Mouse (Mus musculus) Patski (cell line): ENCODE data around the gene Fam172a. TPM values are rescaled to one million over a fixed set of nuclear protein-coding genes. Genes with fewer than 3 reads are reported as not detected.

Source experiments
- ATAC-seq: fragments of 100-300 bp; one replicate; pipeline ENCODE4 v1.8.0; 2021
- CTCF ChIA-PET: fragments of 350-600 bp; sonication (Branson Sonifier 250); formaldehyde crosslinking; loops from one replicate; lab custom pipeline; 2022; ENCODE audit warnings: inconsistent platforms; lab: Charles Lee
- POLR2A ChIA-PET: fragments of 350-600 bp; sonication (Branson Sonifier 250); formaldehyde crosslinking; loops from one replicate; lab custom pipeline; 2022; ENCODE audit warnings: antibody characterized with exemption, inconsistent platforms; lab: Charles Lee
- DNase-seq: peaks from one replicate; pipeline ENCODE4 v3.0.0-alpha.2; 2011; ENCODE audit warnings: low read depth, low spot score
- H3K27me3 ChIP-seq: fragments of 371-371 bp; one replicate; pipeline ENCODE4 v1.5.1; 2021
- CTCF ChIP-seq: fragments of 100-300 bp; IDR thresholded peaks from one replicate; pipeline ENCODE4 v1.5.1; 2021
- in situ Hi-C: fragments of 300-500 bp; cut with MboI; formaldehyde crosslinking; loops from 3 replicates; pipeline ENCODE4 v1.11.1; 2018; ENCODE audit warnings: low pct_unique_long_range_greater_than_20kb, mixed read lengths
- polyA plus RNA-seq: library from polyadenylated mRNA; unstranded; gene quantifications from one replicate; pipeline ENCODE4 v1.2.3, GENCODE M21; 2021

The Fam172a gene
- polyA plus RNA-seq, 1 experiment from 2014 or later, result 18.5 TPM

DNA sequence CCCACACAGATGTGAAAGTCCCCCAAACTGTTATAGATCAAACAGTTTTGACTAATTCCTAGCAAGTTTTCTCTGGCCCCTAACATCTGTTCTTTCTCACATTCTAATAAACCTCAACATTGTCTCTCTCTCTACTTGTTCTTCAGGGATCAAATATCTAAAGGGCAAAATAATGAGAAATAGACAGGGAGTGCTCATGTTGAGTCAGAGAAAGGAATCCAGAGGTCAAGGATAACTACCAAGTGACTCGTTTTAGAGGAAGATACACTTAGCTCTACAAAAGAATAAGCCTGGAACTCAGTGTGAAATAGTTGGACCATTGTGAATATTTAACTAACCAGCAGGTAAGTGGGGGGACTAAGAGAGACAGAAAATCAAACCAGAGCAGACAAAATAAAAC lies 331.0 kb downstream of the Fam172a start:
- ChIA-PET POLR2A (no interaction called here), CTCF (no interaction called here)
- in situ Hi-C loops, result no loop called here
- ATAC-seq, result no peak
- TF ChIP-seq CTCF, result no peak
- no peak for DNase-seq
- no peaks in the 10 kb centered on the region for H3K27me3 ChIP-seq

DNA sequence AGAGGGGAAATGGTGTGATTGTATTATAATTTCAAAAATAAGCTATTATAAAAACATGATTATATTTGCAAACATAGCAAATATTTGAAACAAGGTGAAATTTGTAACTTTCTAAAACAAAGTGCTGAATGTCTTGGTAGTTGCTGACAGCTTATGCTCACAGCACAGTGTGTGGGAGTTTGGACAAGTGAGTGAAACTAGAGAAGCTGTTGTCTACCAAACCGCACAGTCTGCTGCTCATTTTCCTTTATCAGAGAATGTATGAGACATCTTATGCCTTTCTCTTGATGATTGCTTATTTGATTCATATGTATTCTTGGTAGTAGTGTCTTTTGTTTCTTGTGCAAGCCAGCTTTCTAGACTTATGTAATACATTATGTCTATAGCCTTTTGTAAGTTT lies 335.4 kb downstream of the Fam172a start:
- no peaks in the 10 kb centered on the region for H3K27me3 ChIP-seq
- ATAC-seq (no peak), DNase-seq (no peak)
- in situ Hi-C loops, result no loop called here
- CTCF ChIA-PET, result interaction anchor here (1.0 kb wide), 1 partner anchor 138 kb away, joined by 3 read pairs; no protein-coding TSS in a partner anchor
- POLR2A ChIA-PET, result interaction anchor here (0.5 kb wide), 1 partner anchor 672 kb away, joined by 3 read pairs; no protein-coding TSS in a partner anchor
- no peak for TF ChIP-seq CTCF

DNA sequence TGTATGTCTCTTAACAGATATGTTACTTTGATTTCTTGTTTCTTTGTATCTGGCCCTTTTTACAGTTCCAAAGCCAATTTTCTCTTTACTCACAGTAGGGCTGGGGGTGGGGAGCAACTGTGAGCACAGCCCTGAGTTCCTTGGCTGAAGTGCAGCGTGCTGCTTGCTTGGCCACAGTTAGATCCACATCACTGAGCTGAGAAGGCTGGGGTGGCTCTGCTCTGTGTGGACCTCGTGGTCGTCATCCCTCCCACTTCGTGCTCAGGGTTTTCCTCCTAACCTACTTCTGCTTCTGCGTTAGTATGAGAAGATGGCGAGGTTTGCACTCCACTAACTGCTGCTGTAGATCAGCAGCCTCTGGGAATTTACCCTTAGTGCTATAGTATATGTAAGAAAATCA lies 341.4 kb downstream of the Fam172a start:
- ChIA-PET CTCF (no interaction called here), POLR2A (no interaction called here)
- in situ Hi-C loops, result no loop called here
- ATAC-seq (peak; percentile 71), DNase-seq (no peak)
- no peaks in the 10 kb centered on the region for H3K27me3 ChIP-seq
- no peak for TF ChIP-seq CTCF

DNA sequence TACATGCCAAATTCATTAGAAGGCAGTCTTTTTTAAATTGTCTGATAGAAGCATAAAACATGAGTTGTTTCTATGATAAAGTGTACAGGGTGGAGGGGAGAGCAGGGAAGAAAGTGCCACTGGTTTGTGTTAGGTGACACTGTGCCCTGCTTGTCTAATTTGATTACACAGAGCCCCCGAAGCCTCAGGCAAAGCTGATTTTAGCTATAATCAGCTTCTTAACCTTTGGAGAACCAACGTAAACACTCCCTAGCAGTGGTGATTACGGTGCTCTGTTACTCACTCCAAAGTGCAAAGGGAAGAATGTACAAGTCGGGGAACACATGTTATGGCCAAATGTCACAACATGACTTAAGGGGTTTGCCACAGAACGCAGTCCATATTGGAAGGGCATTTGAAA lies 343.3 kb downstream of the Fam172a start:
- ATAC-seq, result no peak
- no peak for TF ChIP-seq CTCF
- no peak for DNase-seq
- ChIA-PET CTCF (interaction anchor here (1.8 kb wide), 1 partner anchor 62 kb away, joined by 4 read pairs; no protein-coding TSS in a partner anchor), POLR2A (no interaction called here)
- in situ Hi-C loops, result no loop called here
- no peaks in the 10 kb centered on the region for H3K27me3 ChIP-seq

DNA sequence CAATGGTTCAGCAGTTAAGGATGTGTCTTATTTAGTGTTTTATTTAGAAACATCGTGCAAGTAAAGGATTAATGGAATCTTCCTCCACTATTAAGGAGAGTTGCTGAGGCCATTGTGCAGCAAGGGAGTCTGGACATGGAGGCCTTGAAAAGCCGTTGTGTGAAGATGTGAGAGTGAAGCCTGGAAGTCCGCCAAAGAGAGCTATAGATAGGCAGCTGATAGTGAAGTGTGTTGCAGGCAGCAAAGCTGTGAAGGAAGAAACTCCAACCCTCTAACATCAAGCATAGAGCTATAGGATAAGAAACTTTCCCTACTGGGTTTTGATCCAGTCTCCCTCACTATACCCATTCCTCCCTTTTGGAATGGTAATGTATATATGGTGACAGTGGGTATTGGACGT lies 385.9 kb downstream of the Fam172a start:
- no peak for DNase-seq
- H3K27me3 ChIP-seq, result no peaks in the 10 kb centered on the region
- in situ Hi-C loops, result no loop called here
- POLR2A ChIA-PET, result no interaction called here
- no peak for TF ChIP-seq CTCF
- CTCF ChIA-PET, result interaction anchor here (0.9 kb wide), 1 partner anchor 11 kb away, joined by 5 read pairs; no protein-coding TSS in a partner anchor
- no peak for ATAC-seq

DNA sequence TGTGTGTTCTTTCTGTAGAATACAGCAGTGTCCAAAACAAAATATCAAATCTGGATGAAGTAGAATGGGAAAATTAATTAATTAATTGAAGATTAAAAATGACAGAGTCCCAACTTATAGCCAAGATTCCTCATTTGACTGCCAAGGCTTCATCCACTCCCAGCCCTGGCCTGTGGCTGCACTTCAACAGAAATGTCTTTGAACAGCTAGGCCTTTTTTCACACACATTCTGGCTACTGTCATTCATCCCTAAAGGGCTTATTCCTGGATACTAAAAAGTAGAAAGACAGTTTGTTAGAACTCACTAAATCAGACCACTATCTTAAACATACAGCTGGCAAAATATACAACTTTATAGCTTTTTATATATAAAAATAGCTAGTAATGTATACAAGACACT lies 388.9 kb downstream of the Fam172a start:
- CTCF ChIA-PET, result no interaction called here
- H3K27me3 ChIP-seq, result no peaks in the 10 kb centered on the region
- no peak for TF ChIP-seq CTCF
- POLR2A ChIA-PET, result no interaction called here
- in situ Hi-C loops, result no loop called here
- ATAC-seq, result no peak
- no peak for DNase-seq

DNA sequence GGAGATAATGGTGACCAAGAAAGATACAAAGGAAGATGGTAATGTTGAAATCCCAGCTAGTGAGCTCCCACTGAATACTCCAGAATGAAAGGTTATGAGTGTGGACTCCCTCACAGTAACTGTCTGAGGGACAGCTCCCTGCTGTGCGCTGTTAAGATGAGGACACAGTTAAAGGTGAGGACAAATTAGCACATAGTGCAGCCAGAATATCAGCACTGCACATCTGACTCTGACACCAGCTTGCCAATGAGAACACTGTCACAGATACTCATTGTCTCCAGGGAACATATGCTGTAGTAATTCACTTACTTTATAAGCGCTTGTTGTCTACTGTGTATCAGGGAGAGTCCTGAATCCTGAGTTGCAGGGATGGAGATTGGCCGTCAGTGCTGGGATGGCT lies 390.1 kb downstream of the Fam172a start:
- H3K27me3 ChIP-seq, result no peaks in the 10 kb centered on the region
- DNase-seq (no peak), ATAC-seq (no peak)
- ChIA-PET POLR2A (no interaction called here), CTCF (no interaction called here)
- TF ChIP-seq CTCF, result no peak
- in situ Hi-C loops, result no loop called here

DNA sequence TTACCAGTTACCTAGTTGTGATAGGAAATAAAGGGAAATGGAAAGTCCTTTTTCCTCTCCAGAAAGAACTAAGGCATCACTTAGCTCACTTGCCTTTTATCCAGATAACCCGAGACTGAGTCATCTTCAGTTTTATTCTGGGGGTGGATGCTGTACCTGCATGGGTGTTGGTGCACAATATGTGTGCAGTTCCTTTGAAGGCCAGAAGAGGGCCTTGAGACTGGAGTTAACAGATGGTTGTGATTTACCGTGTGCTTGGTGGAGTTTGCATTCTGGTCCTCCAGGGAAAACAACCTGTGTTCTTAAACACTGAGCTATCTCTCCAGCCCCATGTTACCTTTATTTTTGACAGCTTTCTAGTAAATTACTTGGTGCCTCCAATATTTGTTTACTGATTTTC lies 392.5 kb downstream of the Fam172a start:
- DNase-seq, result no peak
- peak; percentile 41 for TF ChIP-seq CTCF
- no peaks in the 10 kb centered on the region for H3K27me3 ChIP-seq
- CTCF ChIA-PET, result interaction anchor here (1.1 kb wide), 1 partner anchor 9 kb away, joined by 3 read pairs; no protein-coding TSS in a partner anchor
- in situ Hi-C loops, result no loop called here
- POLR2A ChIA-PET, result no interaction called here
- no peak for ATAC-seq

DNA sequence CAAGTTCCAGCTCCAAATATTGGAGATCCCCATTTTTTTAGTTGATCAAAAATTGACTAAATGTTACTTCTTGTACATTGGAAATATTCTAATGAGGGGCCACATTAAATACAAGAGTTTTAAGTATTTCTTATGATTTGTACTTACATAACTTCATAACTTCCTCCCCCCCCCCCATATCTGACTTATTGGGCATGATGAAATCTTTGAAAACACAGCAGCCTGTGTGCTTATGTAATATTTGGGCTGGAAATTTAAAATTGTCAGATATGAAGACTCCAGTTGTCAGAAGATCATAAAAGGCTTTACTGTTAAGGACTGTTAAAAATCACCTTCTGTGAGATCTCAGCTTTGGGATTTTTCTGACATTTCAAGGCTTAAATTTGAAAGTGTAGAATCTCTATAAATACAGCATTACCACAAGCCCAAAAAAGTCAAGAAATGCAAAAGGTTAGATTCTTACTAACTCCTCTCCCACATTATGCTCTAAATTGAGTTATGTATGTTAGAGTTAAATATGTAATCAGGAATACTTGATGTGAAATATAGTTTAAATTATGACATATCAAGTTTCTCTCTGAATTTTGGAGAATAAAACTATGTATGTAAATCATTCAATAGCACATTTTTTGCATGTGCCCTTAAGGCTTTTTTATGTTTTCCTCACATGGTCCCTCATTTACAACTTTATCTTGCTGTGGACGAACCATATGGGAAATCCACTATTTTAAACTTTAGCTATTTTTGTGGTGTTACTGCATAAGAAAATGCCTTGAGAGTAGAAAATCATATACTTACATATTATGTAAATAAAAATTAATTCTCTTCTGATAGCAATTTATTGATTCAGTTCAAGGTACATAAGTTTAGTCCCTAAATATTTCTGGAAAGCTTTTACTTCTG lies 393.5 kb downstream of the Fam172a start:
- ChIA-PET CTCF (no interaction called here), POLR2A (no interaction called here)
- in situ Hi-C loops, result no loop called here
- DNase-seq (no peak), ATAC-seq (no peak)
- H3K27me3 ChIP-seq, result no peaks in the 10 kb centered on the region
- TF ChIP-seq CTCF, result no peak

DNA sequence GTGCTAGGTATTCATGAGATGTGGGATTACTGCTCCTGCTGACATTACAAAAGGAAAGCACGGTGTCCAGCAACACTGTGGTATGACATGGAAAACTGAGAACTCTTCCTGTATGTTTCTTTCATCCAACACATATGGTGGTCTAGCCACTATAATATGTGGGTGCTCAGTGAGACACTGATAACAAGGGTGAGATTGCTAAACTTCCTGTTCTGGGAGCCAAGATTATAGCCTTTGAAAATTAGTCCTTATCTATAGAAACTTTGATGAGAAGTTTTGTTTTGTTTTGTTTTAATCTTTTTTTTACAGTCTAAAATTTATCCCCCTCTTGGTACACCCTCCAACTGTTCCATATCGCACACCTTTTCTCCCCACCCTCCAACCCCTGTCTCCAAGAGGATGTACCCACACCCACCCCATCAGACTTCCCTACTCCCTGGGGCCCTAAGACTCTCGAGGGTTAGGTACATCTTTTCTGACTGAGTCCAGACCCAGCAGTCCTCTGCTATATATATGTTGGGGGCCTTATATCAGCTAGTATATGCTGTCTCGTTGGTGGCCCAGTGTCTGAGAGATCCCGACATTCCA lies 397.1 kb downstream of the Fam172a start:
- H3K27me3 ChIP-seq, result no peaks in the 10 kb centered on the region
- TF ChIP-seq CTCF, result no peak
- ChIA-PET CTCF (interaction anchor here (0.9 to 1.9 kb wide), 5 partner anchors 9 to 77 kb away, joined by 3 to 5 read pairs (median 3); no protein-coding TSS in a partner anchor), POLR2A (interaction anchor here (0.6 kb wide), 1 partner anchor 65 kb away, joined by 3 read pairs; no protein-coding TSS in a partner anchor)
- in situ Hi-C loops, result no loop called here
- no peak for ATAC-seq
- no peak for DNase-seq
